Mouse (Mus musculus): ENCODE measurements around the gene Hspa1b.

GRCm38 (mm10) chr17:34977000-34977399, 18.0 kb upstream of the Hspa1b start:
- TF ChIP-seq CTCF (conservative IDR thresholded peaks at IDR 0.05 in 1 of 2, IDR thresholded peaks at IDR 0.05 in 1 of 2; ENCODE audit: low read depth in 2 of 2, low read length in 2 of 2) (no peak), POLR2A (IDR thresholded peaks at IDR 0.05; ENCODE audit: low read depth, low read length) (no peak), USF1 (IDR thresholded peaks at IDR 0.05; ENCODE audit: low read depth, low read length) (no peak), ZC3H11A (IDR thresholded peaks at IDR 0.05; ENCODE audit: low read depth, low read length) (no peak), E2F4 (IDR thresholded peaks at IDR 0.05; ENCODE audit: insufficient replicate concordance, low read depth, low read length) (no peak), MAZ (IDR thresholded peaks at IDR 0.05; ENCODE audit: low read depth, low read length) (no peak), ETS1 (conservative IDR thresholded peaks at IDR 0.05; ENCODE audit: low read depth, low read length) (no peak), ZMIZ1 (IDR thresholded peaks at IDR 0.05; ENCODE audit: low read depth, low read length) (no peak), MAFK (IDR thresholded peaks at IDR 0.05; ENCODE audit: insufficient replicate concordance, low read length) (no peak), POLR2AphosphoS2 (IDR thresholded peaks at IDR 0.05; ENCODE audit: low read depth, low read length) (no peak), UBTF (IDR thresholded peaks at IDR 0.05; ENCODE audit: low read depth, low read length) (no peak), NRF1 (IDR thresholded peaks at IDR 0.05; ENCODE audit: low read depth, low read length) (no peak), GABPA (IDR thresholded peaks at IDR 0.05; ENCODE audit: insufficient replicate concordance, low read depth, low read length) (no peak), NELFE (IDR thresholded peaks at IDR 0.05; ENCODE audit: low read depth, low read length) (no peak)
